Mouse (Mus musculus) retina, embryonic 14.5 days (tissue): ENCODE measurements at regions not wholly inside any gene's neighbourhood (a gene's known extent, or its start where the extent isn't known, plus 50 kb on each side); places are given as distances from the start of the nearest gene placed in this dataset.

Experiments used
- DNase-seq: peaks from one replicate; pipeline ENCODE4 v3.0.0-alpha.2; 2015; ENCODE audit warnings: low spot score

DNA sequence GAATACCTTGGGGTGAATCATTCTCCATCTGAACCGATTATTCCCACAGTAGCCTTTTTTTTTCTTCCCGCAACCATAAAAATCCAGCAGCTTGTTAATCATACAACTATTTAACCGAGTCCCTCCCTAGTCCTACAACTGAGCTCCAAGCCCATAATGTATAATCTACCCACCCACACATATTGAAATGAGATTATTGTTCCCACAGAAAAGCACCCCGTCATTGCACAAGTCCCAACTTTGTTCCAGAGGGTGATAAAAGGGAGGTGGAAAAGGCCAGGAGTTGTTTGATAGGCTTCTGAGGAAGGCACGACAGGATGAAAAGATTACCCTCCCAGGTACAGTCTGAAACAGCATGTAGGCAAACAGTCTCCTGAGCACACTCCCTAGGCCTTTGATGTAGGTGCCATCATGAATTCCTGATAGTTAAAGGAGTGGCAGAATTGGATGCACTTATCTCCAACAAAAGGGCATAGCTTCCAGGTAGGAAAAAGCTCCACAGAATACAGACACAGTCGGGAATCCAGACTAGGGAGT is 583.6 kb upstream of the A1bg start:
- DNase-seq = no peak

- no peak for DNase-seq
Observed at GRCm38 (mm10) chr15:61503436-61503835, 580.6 kb upstream of the A1bg start.

DNA sequence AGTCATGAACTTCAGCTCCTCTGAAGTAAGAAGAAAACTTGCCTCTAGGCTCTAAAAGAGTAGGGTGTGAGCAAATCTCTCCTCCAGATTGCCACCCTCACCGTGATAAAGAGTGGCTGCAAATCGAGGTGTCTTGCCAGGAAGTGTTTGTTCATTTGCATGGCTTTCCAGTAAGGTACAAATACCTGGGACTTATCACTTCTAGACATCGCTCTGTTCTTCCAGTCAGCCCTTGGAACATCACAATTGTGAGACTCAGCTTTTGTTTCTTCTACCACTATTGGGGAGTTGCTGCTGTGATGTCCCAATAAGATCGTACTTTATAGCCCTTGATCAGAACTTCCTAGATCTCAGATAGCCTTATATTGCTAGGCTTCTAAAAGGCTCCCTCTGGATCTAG is 566.9 kb upstream of the A1bg start:
- no peak for DNase-seq

- DNase-seq = no peak
Observed at GRCm38 (mm10) chr15:61481861-61482260, 559.0 kb upstream of the A1bg start.

DNA sequence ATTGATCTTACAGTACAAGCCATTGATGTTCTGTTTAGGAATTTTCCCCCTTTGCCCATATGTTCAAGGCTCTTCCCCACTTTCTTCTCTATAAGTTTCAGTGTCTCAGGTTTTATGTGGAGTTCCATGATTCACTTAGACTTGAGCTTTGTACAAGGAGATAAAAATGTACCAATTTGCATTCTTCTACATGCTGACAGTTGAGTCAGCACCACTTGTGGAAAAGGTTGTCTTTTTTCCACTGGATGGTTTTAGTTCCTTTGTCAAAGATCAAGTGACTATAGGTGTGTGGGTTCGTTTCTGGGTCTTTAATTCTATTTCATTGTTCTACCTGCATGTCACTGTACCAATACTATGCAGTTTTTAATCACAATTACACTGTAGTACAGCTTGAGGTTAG is 551.1 kb upstream of the A1bg start:
- no peak for DNase-seq

DNA sequence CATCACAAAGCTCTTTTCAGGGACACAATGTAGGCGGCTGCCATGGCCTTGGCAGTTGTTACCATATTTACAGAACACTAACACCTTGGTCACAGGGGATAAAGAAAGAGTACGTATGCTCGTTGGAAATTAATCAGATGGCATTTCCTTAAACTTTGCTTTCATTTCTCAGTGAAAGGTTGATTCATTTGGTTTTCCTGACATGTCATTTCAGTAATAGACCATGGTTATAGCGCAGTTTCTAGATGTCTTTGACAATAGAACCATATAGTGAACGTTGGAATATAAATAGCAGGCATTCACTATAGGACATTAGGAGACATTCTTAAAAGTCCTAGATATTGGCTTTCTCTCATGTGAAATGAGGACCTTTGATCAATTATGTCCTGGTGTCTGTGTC is 532.2 kb upstream of the A1bg start:
- no peak for DNase-seq

DNA sequence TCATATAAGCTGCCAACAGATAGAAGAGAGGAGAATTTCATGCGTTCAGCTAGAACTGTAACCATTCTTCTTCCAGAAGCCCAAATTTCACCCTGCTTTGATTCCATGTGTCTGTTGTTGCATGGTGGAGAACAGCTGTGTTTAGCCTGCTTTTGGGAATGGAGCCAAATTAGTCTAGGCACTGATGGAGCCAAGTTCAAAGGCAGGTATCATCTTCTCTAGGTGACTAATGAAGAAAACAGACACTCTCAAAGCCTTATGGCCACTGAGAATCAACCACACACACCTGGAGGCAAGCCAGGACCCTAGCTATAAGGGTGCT is 531.5 kb upstream of the A1bg start:
- no peak for DNase-seq

DNA sequence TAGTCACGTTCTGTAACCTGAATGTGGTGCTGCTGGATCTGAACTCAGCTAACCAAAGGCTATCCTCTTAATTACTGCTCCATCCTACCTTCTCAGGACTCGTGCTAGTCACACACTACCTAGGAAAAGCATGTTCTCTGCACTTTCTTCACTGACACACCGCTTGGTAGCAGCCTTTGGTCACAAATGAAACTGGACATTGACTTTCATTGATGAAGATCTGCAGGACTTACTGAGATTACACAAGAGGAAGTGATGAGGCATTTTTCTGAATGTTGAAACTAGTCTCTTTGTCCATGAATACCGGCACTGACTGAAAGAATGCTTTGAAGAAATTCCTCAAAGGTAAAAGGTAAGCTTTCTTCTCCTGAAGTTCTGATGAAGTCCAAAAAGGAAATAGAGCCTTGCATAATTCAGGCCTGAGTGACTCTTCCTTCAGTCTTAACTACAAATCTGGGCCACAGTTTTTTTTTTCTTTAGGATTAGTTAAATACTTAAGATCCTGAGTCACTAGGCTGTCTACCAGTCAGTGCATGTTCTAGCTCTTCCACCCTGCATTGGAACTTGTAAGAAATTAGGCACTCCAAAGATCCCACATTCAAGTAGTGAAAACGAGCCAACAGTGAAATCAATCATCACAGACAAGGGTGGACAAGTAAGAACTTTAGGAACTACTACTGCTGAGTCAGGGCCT is 531.0 kb upstream of the A1bg start:
- DNase-seq = no peak

- DNase-seq = no peak
Observed at GRCm38 (mm10) chr15:61450217-61450616, 527.4 kb upstream of the A1bg start.

- no peak for DNase-seq
Observed at GRCm38 (mm10) chr15:61448482-61448881, 525.7 kb upstream of the A1bg start.

DNA sequence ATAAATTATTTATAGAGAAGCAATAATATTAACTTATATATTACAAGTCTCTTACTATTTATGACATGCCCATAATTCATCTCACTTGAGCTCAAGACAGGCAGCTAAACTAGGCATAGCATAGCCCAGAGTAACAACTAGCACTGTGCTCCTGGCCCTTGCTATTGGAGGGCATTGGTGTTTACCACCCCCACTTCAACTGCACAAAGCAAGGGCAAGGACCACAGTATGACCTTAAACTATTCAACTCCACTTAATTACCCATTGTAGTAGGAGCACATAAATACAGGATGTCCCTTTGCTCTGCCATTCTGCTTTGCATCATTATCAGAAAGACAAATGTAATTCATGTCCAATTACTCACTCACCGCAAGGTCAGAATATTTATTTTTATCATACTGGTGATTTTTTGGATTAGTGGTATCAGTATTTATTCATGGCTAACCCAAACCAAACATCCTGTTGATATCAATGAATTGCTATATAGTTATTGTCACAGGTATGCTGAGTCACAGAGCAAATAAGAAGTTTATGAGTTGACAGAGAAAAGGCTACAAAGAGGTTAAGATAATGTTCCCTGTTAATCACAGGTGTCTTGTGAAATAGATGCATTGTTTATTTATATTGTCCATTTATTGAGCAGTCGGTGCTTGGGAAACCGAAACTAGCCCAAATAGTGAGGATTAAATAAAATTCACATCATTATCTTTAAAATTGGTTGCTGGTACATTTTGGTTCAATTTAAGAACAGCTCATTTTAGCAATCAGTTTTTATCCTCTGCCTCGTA is 523.4 kb upstream of the A1bg start:
- no peak for DNase-seq

- DNase-seq = no peak
Observed at GRCm38 (mm10) chr15:61441734-61442398, 519.1 kb upstream of the A1bg start.

DNA sequence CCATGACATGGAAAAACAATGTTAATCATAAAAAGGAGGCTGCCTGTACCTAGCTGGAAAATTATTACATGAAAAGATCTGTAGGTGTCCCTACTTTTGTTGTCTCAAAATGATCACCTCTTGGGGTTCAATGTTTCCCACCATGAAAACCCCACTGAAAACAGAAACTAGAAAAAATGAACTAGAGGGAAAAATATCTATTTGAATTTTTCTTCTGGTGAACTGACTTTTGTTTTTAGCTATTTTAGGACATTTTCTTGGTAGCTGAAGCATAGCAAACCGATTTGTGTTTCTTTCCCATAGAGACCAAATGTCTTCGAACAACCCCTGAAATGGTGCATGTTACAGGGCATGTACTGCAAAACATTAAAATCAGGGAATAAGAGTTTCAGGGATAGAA is 518.2 kb upstream of the A1bg start:
- no peak for DNase-seq

GRCm38 (mm10) chr15:61440284-61440683 is 517.5 kb upstream of the A1bg start:
- DNase-seq = no peak

DNA sequence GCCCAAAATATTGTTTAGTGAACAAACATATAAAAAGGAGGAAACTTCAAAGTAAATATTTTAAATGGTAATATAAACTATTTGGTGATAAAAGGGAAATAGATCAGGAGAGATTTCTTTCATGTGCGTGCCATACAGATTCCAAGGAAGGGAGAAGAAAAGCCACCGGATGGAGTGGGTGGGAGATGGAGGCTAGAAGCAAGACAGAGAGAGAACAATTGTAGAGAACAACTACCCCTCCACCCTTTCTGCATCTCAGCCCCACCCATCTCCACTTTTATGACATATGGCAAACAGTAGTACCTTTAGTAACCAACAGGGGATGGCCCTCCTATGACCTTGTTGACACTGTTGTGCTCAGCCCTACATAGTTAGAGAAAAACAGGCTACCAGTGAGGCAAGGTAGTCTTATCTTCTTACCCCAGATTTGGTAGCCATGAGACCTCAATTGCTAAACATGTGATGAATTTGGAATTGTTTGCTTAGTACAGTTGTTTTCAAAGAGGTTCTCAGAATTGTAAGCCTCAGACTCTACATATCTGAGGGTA is 516.9 kb upstream of the A1bg start:
- DNase-seq = no peak

GRCm38 (mm10) chr15:61428818-61429415 is 506.1 kb upstream of the A1bg start:
- DNase-seq = no peak

DNA sequence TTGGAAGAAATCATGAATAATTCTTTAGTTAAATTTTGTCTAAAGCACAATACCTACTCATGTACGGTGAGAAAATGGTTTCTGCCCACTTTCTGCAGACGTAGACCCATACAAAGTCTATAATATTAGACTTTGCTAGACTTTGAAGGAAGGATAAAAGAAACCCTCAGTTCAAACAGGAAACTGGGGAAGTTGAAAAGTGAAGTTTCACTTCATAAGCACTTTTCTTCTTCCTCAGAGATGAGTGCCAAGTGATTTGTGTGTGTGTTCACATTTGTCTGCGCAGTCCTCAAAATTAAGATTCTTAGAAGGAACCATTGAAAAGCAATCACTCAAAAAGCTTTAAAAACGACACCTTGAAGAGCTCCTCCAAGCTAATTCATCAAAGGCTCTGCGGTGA is 500.2 kb upstream of the A1bg start:
- DNase-seq = no peak

DNA sequence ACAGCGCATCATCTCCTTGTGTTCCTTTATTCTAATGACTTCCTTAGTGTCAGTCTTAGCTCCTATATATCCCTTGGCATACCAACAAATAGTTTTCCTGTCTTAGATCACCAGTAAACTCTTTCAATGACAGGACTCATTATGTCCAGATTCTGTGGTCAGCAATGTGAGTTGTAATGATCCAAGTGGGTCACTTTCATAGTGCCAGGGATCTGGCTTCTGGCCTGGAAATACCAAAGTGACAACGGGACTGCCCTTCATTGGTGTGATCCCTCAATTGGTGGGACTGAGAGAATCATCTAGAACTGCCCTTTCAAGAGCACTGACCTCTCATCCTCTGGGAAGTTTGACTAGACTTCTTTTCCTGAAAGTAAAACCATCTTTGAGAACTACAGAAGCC is 494.7 kb upstream of the A1bg start:
- DNase-seq = no peak

DNA sequence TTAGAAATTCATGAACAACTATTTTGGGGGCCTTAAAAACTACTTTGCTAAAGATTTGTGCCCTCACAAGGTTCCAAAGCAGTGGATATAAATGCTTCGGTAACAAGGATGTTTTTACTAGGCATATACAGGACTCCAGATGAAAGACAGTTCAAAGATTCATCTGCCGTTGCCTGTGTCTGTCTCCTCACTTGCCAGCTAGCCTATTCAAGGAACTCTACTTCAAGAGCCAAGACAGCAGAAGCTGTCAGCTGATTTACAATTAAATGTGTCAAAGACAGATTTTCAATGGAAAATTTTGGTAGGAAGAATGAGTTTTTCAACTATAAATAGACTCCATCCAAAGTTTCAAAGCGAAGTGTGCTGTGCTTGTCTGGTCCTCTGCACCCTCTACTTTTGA is 494.0 kb upstream of the A1bg start:
- no peak for DNase-seq

GRCm38 (mm10) chr15:61415626-61416025 is 492.8 kb upstream of the A1bg start:
- no peak for DNase-seq

DNA sequence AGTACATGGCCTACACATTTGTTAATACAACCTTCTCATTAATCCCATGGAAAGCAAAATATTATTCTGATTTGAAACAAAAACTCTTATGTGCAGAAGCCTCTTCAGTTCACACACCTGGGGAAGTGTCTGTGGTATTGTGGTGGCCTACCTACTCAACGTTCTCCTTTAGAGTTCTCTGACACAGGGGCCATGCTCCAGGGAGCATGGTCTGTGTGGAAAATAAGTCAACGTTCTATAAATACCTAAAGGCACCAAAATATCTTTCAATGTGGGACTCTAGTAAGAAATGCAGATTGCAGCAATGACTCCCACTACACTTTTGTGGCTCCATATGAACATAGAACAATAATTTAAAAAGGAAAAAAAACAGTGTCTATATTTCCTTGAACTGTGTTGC is 489.0 kb upstream of the A1bg start:
- DNase-seq = no peak

DNA sequence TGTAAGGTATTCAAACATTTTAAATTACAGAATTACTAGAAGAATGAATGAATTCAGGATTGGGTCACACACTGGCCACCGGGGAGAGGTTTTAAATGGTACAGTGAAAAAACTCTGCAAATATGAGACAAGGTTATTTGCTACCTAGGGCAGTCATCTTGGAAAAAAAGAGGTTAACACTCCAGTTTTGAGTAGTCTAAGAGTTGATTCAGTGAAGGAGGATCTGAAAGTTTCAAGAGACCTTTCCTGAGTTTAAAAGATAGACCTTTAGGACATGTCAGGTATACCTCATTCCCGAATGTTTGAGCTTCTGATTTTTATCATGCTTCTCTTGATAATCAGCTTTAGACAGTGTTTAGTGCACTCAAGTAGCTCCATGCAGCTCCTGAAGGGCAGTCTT is 488.0 kb upstream of the A1bg start:
- no peak for DNase-seq
